Mouse (Mus musculus) megakaryocyte, adult 5-6 weeks (primary cell): ENCODE results near the gene Olfr1444. TPM values are rescaled to one million over a fixed set of nuclear protein-coding genes. Genes with fewer than 3 reads are reported as not detected.

Experiments
- ATAC-seq: 2 replicates; pipeline ENCODE4 v1.8.0; 2016; ENCODE audit warnings: mild to moderate bottlenecking, inconsistent platforms; ENCODE audit not compliant: poor library complexity, severe bottlenecking
- total RNA-seq, 2 experiments: library from RNA; stranded (forward) in 1 of 2; stranded (reverse) in 1 of 2; fragments of 153-499, 151-499 nt in 1 of 2; fragments of 221-1000, 200-1000 nt in 1 of 2; gene quantifications; 2 replicates each; pipeline versions ENCODE4 v1.2.3 to v1.2.4; 2015 to 2017

Gene Olfr1444
- total RNA-seq (2015) (0.62 TPM in 1 of 2 replicates, not detected in the other), total RNA-seq (2017) (0.44 TPM in 1 of 2 replicates, not detected in the other)

DNA sequence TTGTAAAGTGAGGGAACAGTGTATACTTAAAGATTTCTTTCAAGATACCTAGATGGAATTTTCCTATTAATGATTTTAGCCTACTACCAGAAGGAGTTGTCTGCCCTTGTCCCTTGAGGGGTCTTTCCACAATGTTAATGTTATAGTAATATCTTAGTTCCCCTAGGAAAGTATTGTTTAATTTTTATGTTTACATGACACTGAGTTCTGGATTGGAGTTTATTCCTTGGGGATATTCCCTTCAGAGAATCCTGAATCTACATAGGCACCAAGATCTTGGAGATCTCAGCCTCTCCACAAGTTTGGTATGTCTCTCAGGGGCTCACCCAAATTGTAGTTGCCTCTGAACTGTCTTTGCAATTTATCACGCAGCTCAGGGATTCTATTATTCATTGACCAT lies at the start of gene Olfr1444:
Olfr1444 (plus strand) TSS at position 301 of the 400 bp plus-strand sequence.
- no peak for ATAC-seq

DNA sequence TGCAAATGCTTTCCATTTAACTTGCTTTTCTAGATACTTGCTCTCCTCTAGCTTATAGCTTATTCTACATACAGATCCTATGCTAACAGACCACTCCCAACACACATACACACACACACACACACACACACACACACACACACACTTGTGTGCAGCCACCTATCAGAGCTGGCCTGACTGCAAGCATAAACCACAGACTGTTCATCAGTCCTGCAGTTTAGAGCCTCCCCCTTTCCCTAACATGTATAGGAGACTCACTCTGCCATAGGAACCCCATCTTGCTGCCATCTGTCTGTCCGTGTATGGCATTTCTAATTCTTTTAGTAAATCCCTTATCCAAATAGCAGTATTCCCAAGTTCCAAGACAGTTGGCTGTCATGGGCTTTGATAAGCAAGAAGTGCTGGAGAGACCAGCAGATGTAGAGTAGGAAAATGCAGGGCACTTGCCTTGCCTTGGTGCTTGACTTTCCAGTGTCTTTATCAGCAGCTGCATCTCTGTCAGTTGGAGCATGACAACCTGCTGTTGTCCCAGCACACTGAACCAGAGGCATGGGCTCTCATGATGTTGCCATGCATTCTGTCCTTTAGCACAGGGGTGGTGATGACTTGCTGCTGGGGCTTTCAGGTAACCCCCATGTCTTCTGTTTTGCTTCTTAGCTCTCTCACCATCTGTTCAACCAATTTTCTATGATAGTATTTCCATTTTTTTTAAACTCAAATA lies 44.3 kb upstream of the Olfr1444 start:
- ATAC-seq: no peak

DNA sequence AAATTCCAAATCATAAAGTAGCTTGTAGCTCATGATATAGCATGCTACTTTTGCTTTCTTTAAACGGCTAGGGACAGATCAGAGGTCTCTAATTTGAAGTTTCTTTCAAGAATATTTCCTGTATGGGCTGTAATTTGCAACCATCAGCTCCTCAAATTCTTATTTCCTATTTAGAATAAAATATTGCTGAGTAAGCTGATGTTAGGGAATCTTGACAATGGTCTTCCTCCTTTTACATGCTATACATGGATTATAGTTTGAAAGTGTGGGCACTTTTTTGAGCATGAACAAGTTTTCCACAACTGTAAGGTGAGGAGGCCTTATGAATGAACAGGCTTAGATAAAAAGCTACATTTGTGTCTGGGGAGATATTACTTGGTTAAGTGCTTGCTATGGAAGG lies 43.2 kb upstream of the Olfr1444 start:
- no peak for ATAC-seq

DNA sequence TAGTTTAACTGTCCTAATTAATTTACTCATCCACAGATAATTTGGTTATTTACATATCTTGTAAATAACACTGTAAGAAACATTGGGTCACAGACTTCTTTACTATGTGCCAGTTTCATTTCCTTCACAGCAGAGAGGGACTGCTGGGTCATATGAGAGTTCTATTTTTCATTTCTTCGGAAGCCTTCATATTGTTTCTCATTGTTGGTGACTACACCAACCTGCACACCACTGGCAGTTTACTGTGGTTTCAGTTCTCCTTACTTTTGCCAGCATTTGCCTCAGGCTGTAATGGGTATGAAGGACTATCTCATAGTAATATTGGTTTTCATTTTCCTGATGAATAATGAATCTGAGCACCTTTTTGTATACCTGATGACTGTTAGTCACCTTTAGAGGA lies 38.6 kb upstream of the Olfr1444 start:
- peak; percentile 87 for ATAC-seq

DNA sequence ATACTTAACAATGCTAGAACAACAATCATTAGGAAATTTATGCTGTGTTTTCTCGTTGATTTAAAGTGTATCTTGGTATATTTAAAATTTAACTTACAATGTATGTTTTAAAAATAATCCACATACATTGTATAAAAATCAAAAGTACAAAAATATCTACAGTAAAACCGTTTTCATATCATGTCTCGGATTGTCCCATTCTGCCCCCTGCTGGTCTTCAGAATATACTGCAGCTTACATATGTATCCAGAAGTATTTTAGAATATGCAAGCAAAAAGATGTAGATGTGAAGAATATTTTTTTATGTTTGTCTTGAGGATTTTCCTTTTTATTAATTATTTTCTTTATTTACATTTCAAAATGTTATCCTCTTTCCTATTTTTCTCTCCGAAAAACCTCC lies 36.7 kb upstream of the Olfr1444 start:
- peak; percentile 63 for ATAC-seq

DNA sequence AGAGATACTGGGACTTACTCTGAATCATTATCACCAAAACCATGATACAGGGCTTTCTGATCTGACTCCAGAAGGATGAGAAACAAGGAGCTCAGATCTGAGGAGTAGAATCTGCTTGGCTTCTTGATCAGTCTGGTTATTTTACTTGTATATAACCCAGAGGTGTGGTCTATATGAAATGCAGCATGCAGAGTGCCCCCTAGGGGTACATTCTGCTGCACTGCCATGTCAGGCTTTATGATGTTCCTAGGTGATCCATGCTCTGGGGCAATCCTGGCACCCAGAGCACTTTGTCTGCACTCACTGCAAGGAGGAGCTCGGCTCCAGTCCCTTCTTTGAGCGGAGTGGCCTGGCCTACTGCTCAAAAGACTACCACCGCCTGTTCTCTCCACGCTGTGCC lies 32.5 kb upstream of the Olfr1444 start:
- no peak for ATAC-seq

DNA sequence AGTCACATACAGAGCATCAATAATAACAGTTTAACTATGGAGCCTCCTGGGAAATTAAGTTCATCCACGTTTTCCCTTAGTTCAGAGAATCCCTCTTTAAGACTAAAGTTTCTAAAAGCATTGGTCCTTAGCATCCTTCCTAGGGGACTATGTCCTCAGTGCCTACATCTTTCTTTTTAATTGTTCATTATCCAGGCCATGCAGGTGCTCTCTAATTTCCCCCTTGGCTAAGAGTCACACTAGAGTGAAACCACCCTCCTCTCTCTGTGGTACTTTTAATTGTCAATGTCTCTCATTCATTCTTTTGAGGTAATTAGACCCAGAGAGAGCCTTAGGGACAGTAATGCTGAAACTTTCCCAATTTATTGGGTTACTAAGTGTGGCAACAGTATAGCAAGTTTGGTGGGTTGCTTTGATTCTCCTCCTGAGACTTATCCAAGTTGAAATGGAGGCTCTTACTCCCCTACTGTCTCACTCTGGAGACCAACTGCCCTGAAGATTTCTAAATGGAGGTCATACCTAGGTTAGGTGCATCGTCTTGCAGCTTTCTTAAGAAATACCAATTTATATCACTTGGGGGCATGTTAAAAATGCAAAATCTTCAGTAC lies 26.2 kb upstream of the Olfr1444 start:
- no peak for ATAC-seq

DNA sequence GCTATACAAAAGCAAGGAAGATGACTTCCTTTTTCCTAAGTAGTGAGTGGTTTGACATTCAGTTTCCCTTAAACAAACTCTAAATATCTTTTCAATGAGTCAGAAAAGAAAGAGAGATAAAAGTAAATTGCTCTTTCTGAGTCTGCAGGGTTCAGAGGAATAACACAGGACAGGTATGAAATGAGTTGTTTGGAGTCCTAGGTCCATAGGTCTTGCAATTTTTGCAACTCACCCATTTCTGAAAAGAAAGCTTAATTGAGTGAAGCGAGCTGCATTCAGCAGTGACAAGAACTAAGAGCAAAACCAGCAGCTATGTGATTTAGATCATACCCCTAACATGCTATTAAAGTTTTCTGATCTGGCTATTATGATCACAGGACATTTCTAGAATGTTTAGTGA lies 25.5 kb upstream of the Olfr1444 start:
- no peak for ATAC-seq

DNA sequence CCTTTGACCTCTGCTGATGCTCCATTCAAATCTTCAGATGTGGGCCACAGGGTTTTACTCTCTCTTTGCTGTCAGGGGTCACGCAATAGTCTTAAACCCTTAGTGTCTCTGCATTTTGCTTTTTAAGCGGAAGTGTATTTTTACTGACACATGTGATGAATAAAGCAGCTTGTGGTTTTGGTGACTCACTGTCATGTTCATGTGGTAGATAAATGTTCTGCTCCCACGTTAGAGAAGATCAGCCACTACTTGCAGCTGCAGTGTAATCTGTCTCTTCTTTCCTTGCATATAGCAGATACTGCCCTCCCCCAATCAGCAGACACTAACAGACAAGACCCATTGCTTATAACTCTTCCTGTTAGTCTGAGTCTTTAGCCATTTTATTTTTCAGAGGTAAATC lies 23.5 kb upstream of the Olfr1444 start:
- peak; percentile 97 for ATAC-seq

DNA sequence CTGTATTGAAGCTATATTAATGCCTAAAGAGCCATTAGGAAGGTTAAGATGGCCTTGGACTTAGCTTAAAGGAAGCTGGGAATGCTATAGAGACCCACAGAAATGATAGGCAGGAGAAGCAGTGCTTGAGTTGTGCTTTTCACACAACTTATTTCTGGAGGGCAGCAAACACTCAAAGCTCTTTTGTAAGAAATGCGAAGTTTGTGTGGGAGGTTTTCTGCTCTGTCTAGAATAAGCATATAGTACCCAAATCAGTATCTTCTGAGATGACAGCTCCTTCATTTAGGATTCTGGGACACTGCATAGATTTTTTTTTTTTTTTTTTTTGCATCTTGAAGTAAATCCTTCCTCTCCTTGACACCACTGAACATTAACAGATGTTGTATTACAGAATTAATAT lies 18.6 kb upstream of the Olfr1444 start:
- ATAC-seq: no peak

DNA sequence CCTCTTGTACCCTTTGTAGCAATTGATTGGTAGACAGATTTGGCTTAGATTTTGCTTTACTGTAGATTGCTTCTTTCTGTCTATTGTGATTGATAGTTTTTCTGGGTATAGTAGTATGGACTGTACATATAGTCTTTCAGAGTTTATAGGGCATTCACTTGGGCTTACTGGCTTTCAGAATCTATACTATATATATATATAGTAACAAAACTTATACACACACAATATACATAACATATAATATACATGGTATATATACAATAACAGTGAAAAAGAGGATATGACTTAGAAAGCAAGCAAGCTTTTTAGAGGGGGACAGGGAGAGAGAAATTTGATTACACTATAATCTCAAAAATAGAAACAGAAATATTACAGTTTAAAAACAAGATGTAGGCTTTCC lies 10.7 kb upstream of the Olfr1444 start, which contains the start of gene Gm5244:
Gm5244 (plus strand) TSS at position 301 of the 400 bp plus-strand sequence.
- no peak for ATAC-seq

DNA sequence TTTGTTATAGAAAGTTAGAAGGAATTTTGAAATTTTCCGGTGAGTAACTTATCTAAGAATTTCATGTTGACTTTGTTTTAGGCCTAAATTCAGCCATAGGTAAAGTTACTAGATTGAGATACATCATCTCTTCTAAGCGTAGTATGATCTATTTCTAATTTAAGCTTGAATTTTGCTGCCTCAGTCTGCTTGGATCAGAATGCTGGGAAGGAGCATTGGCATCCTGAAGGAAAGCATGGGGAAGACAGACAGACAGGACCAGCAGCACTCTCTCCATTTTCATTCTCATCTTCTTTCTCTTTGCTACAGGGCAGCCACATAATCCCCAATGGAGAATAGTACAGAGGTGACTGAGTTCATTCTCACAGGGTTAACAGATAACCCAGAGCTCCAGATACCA lies 26.5 kb downstream of the Olfr1444 start, which contains the start of gene Olfr1445:
Olfr1445 (plus strand) TSS at position 301 of the 400 bp plus-strand sequence.
- no peak for ATAC-seq

DNA sequence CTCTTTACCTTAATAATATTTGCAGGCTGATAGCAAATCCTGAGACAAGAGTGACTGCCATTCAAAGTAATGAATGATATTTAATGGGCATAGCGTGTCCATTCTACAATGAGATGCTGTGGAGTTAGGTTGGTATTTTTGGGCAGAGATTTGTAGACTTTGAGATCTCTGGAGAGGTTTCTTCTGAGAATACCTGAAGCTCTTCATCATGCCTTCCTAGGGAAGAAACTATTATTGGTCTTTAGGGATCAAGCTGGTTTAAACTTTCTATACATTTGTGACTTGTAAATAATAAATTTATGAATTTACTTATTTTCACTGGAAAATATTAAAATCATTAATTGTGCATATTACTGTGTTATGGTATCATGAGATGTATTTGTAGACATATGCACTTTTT lies 36.3 kb downstream of the Olfr1444 start, which contains the start of gene Olfr1446:
Olfr1446 (minus strand) TSS at position 101 of the 400 bp plus-strand sequence.
- ATAC-seq: no peak

DNA sequence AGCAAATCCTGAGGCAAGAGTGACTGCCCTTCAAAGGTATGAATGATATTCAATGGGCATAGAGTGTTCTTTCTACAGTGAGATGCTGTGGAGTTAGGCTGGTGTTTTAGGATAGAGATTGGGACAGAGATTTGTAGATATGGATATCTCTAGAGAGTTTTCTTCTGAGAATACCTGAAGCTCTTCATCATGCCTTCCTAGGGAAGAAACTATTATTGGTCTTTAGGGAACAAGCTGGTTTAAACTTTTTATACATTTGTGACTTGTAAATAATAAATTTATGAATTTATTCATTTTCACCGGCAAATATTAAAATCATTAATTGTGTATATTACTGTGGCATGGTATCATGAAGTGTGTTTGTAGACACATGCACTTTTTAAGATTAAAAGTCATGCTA lies 46.6 kb downstream of the Olfr1444 start, which contains the start of gene Olfr1447:
Olfr1447 (minus strand) TSS at position 101 of the 400 bp plus-strand sequence.
- ATAC-seq: no peak

Other genes with a start within 250 kb of the Olfr1444 start
- not detected in 2 replicates for gene Glyat, start 224.0 kb upstream of the Olfr1444 start, total RNA-seq (2015)
- not detected in 2 replicates for gene Glyat, start 224.0 kb upstream of the Olfr1444 start, total RNA-seq (2017)
- not detected in 2 replicates for gene Olfr1442, start 186.8 kb upstream of the Olfr1444 start, total RNA-seq (2015)
- not detected in 2 replicates for gene Olfr1442, start 186.8 kb upstream of the Olfr1444 start, total RNA-seq (2017)
- not detected in 2 replicates for gene Olfr1443, start 179.2 kb upstream of the Olfr1444 start, total RNA-seq (2015)
- gene Olfr1443, start 179.2 kb upstream of the Olfr1444 start, total RNA-seq (2017): not detected in 2 replicates
- gene Keg1, start 161.5 kb upstream of the Olfr1444 start, total RNA-seq (2015): not detected in 2 replicates
- not detected in 2 replicates for gene Keg1, start 161.5 kb upstream of the Olfr1444 start, total RNA-seq (2017)
- 4.1 and 5.0 TPM in 2 replicates for gene Cntf, start 91.7 kb upstream of the Olfr1444 start, total RNA-seq (2015)
- 1.5 and 2.5 TPM in 2 replicates for gene Cntf, start 91.7 kb upstream of the Olfr1444 start, total RNA-seq (2017)
- 56.9 and 61.3 TPM in 2 replicates for gene Zfp91, start 61.2 kb upstream of the Olfr1444 start, total RNA-seq (2015)
- 72.9 and 88.1 TPM in 2 replicates for gene Zfp91, start 61.2 kb upstream of the Olfr1444 start, total RNA-seq (2017)
- gene Lpxn, start 61.1 kb upstream of the Olfr1444 start, total RNA-seq (2015): 29.7 and 33.0 TPM in 2 replicates
- 26.4 and 27.2 TPM in 2 replicates for gene Lpxn, start 61.1 kb upstream of the Olfr1444 start, total RNA-seq (2017)
- not detected in 2 replicates for gene Gm5244, start 10.6 kb upstream of the Olfr1444 start, total RNA-seq (2015)
- not detected in 2 replicates for gene Gm5244, start 10.6 kb upstream of the Olfr1444 start, total RNA-seq (2017)
- not detected in 2 replicates for gene Olfr1445, start 26.6 kb downstream of the Olfr1444 start, total RNA-seq (2015)
- not detected in 2 replicates for gene Olfr1445, start 26.6 kb downstream of the Olfr1444 start, total RNA-seq (2017)
- not detected in 2 replicates for gene Olfr1446, start 36.2 kb downstream of the Olfr1444 start, total RNA-seq (2015)
- gene Olfr1446, start 36.2 kb downstream of the Olfr1444 start, total RNA-seq (2017): not detected in 2 replicates
- not detected in 2 replicates for gene Olfr1447, start 46.5 kb downstream of the Olfr1444 start, total RNA-seq (2015)
- not detected in 2 replicates for gene Olfr1447, start 46.5 kb downstream of the Olfr1444 start, total RNA-seq (2017)
- gene Olfr1448, start 67.1 kb downstream of the Olfr1444 start, total RNA-seq (2015): not detected in 2 replicates
- not detected in 2 replicates for gene Olfr1448, start 67.1 kb downstream of the Olfr1444 start, total RNA-seq (2017)
- not detected in 2 replicates for gene Olfr1449, start 73.6 kb downstream of the Olfr1444 start, total RNA-seq (2015)
- not detected in 2 replicates for gene Olfr1449, start 73.6 kb downstream of the Olfr1444 start, total RNA-seq (2017)
- gene Olfr1450, start 93.0 kb downstream of the Olfr1444 start, total RNA-seq (2015): 0.11 TPM in 1 of 2 replicates, not detected in the other
- not detected in 2 replicates for gene Olfr1450, start 93.0 kb downstream of the Olfr1444 start, total RNA-seq (2017)
- not detected in 2 replicates for gene Olfr1451, start 137.7 kb downstream of the Olfr1444 start, total RNA-seq (2015)
- not detected in 2 replicates for gene Olfr1451, start 137.7 kb downstream of the Olfr1444 start, total RNA-seq (2017)
- not detected in 2 replicates for gene Olfr1453, start 171.0 kb downstream of the Olfr1444 start, total RNA-seq (2015)
- not detected in 2 replicates for gene Olfr1453, start 171.0 kb downstream of the Olfr1444 start, total RNA-seq (2017)
- not detected in 2 replicates for gene Olfr1454, start 203.3 kb downstream of the Olfr1444 start, total RNA-seq (2015)
- gene Olfr1454, start 203.3 kb downstream of the Olfr1444 start, total RNA-seq (2017): not detected in 2 replicates
- not detected in 2 replicates for gene Olfr1457, start 240.6 kb downstream of the Olfr1444 start, total RNA-seq (2015)
- gene Olfr1457, start 240.6 kb downstream of the Olfr1444 start, total RNA-seq (2017): not detected in 2 replicates
- not detected in 2 replicates for gene Olfr1458, start 249.5 kb downstream of the Olfr1444 start, total RNA-seq (2015)
- gene Olfr1458, start 249.5 kb downstream of the Olfr1444 start, total RNA-seq (2017): not detected in 2 replicates